Mouse (Mus musculus) bone marrow macrophage, adult 2 months (primary cell): Measurements from ENCODE around the gene Tmem259. TPM values are rescaled to one million over a fixed set of nuclear protein-coding genes. Genes with fewer than 3 reads are reported as not detected.
A peak's percentile ranks its signal among the peaks of the same experiment; 100 is the strongest.

Experiments used
- H3K27ac ChIP-seq: 2 replicates; pipeline ENCODE4 v1.5.1; 2012; ENCODE audit warnings: low read depth, low read length; ENCODE audit not compliant: insufficient read depth
- H3K4me1 ChIP-seq: 2 replicates; pipeline ENCODE4 v1.6.1; 2012; ENCODE audit warnings: low read length; ENCODE audit not compliant: control insufficient read depth, insufficient read depth
- H3K4me3 ChIP-seq: 2 replicates; pipeline ENCODE4 v1.5.1; 2012; ENCODE audit warnings: mild to moderate bottlenecking, low read length, moderate library complexity; ENCODE audit not compliant: insufficient read depth
- CTCF ChIP-seq: IDR thresholded peaks from 2 replicates; pipeline ENCODE4 v1.5.1; 2012; ENCODE audit warnings: low read depth, mild to moderate bottlenecking, low read length, moderate library complexity
- POLR2A ChIP-seq: IDR thresholded peaks from 2 replicates; pipeline ENCODE4 v1.6.1; 2012; ENCODE audit warnings: mild to moderate bottlenecking, low read depth, low read length, borderline replicate concordance
- polyA plus RNA-seq: library from polyadenylated mRNA; stranded (reverse); fragments of >200 nt; gene quantifications from 2 replicates; pipeline ENCODE4 v1.2.4, GENCODE M21; 2012; ENCODE audit not compliant: missing spikeins, insufficient read depth, insufficient read length

Gene Tmem259
- polyA plus RNA-seq, 1 experiment: 101 TPM

DNA sequence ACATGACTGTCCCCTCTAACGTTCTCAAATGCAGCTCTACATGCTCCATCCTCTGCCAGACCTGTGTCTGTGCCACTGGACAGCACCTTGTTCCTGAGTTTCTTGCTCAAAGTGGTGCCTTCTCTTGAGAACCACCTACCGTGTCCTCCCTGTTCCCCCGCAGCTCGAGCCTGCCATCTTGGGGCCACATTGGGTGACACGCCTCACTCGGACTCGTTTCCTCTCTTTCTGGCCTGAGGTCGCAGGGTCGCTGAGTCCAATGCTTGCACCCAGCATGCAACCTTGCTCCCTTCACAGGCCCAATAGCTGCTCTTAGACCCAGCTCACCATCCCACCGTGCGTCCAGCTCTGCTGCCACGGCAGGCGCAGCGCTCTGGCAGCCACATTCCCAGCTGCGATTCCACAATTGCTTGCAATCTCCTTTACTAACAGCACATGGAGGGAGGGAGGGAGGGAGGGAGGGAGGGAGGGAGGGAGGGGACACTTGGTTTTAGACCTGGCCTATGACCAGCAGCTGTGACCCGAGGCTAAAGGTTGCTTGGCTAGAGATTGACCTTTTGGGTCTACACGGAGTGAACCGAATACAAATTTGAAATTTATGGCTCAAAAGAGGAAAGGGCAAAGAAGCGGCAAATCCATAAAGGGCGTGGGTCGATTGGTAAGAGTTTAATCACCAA is 25.9 kb downstream of the Tmem259 start:
- Histone ChIP-seq H3K4me3 (no peak overlapping the region), H3K4me1 (peaks cover 5% of the 10 kb centered on the region), H3K27ac (no peak overlapping the region)
- TF ChIP-seq CTCF (peak; percentile 78; the same call in 1 of the 2 replicates), POLR2A (no peak)

DNA sequence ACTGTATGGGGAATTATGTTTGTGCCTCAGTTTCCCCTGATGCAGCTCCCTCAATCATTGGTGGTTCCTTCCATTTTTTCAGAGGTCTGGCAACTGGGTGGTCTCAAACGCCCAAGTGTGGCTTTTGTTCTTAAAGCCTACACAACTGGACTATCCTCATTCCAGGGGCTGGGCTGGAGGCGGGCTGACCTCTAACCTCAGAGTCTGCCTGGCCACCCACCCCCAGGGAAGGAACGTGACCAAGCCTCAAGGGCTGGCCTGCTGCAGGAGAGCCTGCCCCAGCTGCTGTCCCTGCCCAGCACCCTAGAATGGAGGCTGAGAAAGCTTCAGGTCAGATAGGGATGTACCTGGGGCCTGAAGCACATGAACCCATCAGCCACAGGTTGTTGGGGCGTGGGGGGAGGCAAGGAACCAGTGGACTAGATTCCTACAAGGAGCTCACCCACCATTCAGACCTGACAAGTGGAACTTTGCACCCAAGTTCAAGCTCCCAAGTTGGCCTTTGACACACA is 27.4 kb downstream of the Tmem259 start:
- no peak overlapping the region for H3K27ac ChIP-seq
- H3K4me3 ChIP-seq: no peak overlapping the region
- TF ChIP-seq CTCF (no peak), POLR2A (no peak)
- H3K4me1 ChIP-seq: peaks cover 4% of the 10 kb centered on the region

DNA sequence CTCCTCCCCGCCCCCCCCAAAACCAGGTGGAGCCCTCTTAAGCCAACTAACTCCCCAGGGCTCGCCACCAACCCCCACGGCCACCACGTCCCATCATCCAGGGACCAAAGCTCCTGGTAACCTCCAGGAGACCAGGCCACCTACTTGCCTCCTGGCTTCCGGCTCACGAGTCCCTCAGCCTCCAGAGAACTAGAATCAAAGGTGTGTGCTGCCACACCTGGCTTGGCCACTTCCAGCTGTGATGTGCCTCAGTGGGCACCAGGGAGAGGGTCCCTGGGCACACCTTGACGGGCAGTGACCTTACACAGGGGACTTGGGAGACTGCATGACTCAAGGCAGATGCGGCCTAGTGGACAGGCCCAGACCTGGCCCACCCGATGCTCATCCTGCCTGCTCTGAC is 28.4 kb downstream of the Tmem259 start:
- no peak overlapping the region for H3K27ac ChIP-seq
- no peak overlapping the region for H3K4me3 ChIP-seq
- H3K4me1 ChIP-seq: no peaks in the 10 kb centered on the region
- no peak for TF ChIP-seq CTCF
- TF ChIP-seq POLR2A: no peak

DNA sequence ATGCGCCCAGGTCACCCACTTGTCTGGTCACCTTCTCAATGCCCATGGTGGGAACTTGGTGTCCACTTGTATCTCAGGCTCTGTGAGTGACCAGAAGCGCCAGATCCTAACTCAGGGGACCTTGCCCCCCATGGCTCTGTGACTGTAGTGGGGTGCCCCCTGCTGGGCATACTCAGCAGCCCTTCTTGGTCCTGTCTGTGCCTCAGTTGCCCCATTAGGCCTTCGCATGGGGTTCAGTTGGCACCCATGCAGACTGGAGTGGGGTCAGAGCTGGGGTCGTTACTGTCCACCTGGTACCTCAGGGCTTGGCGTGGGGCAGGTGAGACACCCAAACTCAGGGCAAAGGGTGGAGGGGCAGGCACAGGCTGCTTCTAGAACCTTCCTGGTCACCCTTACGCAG is 30.2 kb downstream of the Tmem259 start:
- Histone ChIP-seq H3K27ac (no peak overlapping the region), H3K4me1 (no peaks in the 10 kb centered on the region), H3K4me3 (no peak overlapping the region)
- TF ChIP-seq CTCF (peak; percentile 57), POLR2A (no peak)

DNA sequence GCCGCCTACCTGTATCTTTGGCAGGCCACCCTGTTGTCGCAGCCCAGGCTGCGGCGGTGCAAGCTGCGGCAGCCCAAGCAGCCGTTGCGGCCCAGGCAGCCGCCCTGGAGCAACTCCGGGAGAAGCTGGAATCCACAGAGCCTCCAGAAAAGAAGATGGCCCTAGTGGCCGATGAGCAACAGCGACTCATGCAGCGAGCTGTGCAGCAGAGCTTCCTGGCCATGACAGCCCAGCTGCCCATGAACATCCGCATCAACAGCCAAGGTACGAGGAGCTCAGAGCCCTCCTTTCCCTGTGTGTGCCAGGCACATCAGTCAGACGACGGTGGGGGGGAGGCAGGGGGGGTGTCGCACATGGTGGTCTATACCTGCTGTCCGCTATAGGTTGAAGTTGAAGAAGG is 33.5 kb downstream of the Tmem259 start:
- H3K4me3 ChIP-seq: no peak overlapping the region

DNA sequence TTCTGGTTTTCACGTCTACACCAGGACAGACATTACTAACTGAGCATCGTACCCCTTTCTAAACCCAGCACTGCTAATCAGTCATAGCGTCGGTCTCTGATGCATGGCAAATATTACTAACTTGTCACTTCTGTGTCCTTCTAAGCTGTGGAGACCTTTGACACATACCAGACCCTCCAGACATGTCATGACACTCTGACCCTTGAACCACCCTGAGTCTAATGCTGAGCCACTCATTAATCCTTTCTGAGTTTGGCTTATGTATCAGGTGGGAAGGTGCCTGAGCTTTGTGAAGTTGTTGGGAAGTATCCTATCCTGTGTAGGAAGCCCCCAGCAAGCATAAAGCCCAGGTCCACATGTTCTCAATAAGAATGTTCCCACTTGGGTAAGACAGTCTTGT is 34.3 kb downstream of the Tmem259 start:
- no peak for TF ChIP-seq POLR2A
- no peak for TF ChIP-seq CTCF
- no peak overlapping the region for H3K4me3 ChIP-seq
- no peak overlapping the region for H3K27ac ChIP-seq
- H3K4me1 ChIP-seq: peaks cover 10% of the 10 kb centered on the region

More for the DNA sequence above, 33.5 kb downstream of the Tmem259 start:
- no peak for TF ChIP-seq CTCF
- no peak for TF ChIP-seq POLR2A
- H3K4me1 ChIP-seq: peaks cover 6% of the 10 kb centered on the region; the same call in 1 of the 2 replicates
- H3K27ac ChIP-seq: no peak overlapping the region

DNA sequence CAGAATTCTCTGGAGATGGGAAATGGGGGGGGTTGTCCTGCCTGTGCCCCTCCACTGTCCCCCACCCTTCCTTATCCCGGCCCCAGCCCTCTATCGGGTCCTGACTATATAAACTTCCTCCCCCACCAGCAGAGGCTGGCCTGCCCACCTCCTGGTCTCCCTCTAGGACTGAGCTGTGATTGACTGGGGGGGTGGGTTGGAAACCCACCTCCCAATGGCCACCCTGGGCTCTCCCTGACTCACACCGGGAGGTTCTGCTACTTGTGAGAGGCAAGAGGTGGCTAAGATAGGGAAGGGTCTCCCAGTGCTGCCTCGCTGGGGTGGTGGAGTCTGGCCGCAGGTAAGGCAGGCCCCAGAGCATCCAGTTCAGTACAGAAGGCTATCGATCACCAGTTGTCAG is 36.6 kb downstream of the Tmem259 start:
- H3K4me1 ChIP-seq: peaks cover 10% of the 10 kb centered on the region

DNA sequence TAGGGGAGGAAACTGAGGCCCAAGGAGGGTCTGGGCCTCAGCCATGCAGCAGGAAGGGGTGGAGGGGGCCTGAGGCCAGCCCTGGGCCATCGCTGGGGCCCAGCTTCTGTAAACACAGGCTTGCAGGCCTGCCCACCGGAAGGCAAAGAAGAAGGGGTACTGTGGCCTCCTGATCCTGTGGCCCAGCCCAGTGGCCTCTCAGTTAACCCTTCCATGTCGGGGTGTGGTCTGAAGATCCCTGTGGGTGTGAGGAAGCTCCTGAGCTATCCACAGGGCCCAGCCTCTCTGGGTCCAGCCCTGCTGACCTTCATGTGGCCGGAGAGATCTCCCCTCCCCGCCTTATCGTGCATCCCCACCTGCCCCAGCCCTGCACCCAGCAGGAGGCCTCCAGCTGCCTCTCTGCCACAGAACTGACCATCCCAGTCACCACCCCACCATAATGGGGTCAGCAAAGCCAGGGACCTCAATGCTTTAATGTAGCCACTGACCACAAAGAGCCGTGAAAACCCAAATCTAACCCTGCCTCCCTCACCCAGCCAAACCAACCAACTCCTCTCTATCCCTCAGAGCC is 37.3 kb downstream of the Tmem259 start:
- TF ChIP-seq CTCF (no peak), POLR2A (no peak)
- Histone ChIP-seq H3K4me1 (peaks cover 13% of the 10 kb centered on the region), H3K4me3 (no peak overlapping the region), H3K27ac (no peak overlapping the region)

More for the DNA sequence above, 36.6 kb downstream of the Tmem259 start:
- Histone ChIP-seq H3K4me3 (no peak overlapping the region), H3K27ac (no peak overlapping the region)
- no peak for TF ChIP-seq POLR2A
- no peak for TF ChIP-seq CTCF

DNA sequence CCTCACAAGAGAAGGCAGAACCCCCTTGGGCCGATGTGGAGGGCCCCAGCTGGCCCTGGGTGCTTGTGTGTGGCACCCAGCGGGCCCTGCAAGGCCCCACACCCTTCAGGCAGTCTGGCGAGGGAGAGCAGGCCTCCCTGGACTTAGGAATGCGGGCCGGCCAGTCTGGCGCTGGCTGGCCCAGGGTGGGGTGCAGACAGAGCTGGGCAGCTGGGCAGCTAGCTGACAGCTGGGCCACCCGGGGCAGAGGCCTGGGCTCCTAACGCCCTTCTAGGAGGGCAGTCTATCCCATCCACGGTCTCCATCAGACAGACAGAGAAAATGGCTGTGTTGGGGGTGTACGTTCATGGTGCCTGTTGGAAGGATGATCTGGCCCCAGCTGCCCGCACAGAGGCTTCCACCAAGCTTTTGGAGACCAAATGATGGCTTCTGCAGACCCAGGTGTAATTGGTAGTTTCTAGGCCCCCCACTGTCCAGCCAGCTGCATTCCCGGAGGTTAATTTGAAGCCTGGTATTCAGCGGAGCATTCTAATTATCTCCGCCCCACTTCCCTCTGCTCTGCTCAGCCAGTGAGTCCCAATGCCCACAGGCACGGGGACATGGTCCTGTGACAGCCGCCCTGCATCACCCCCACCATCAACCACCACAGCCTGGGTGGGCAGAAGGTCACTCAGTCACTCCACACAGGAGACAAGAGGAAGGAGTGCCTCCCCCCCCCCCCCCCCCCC is 38.5 kb downstream of the Tmem259 start:
- TF ChIP-seq CTCF (no peak), POLR2A (no peak)
- H3K27ac ChIP-seq: no peak overlapping the region
- no peak overlapping the region for H3K4me3 ChIP-seq
- peaks cover 23% of the 10 kb centered on the region for H3K4me1 ChIP-seq

DNA sequence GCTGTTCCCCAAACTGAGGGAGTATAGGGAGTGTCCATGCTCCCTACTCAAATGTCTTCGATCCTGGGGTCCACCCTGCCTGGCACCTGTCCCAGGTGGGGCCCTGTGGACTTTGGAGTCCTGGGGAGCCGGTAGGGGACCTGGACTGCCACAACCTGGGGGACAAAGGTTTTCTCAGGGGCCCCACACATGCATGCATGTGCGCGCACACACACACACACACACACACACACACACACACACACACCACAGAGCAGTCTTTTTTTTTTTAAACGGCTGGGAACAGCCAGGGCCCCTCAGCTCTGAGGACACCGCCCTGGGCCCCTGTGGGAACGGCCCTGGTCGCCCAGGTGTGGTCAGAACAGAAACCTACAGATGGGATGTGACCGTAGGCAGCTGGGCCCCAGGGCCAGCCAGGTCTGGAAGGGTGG is 40.6 kb downstream of the Tmem259 start:
- H3K4me3 ChIP-seq: no peak overlapping the region
- peaks cover 41% of the 10 kb centered on the region for H3K4me1 ChIP-seq
- TF ChIP-seq CTCF (no peak), POLR2A (no peak)
- H3K27ac ChIP-seq: no peak overlapping the region
